Mouse (Mus musculus) common myeloid progenitor, adult 5-6 weeks (primary cell): ENCODE measurements around the gene Sik2. TPM values are rescaled to one million over a fixed set of nuclear protein-coding genes. Genes with fewer than 3 reads are reported as not detected.

ENCODE experiments used
- ATAC-seq: replicated peaks from 2 replicates; pipeline ENCODE4 v1.8.0; 2016; ENCODE audit warnings: low read depth, mild to moderate bottlenecking, moderate TSS enrichment, inconsistent platforms; ENCODE audit not compliant: poor library complexity, severe bottlenecking
- total RNA-seq: library from RNA; stranded (forward); fragments of 200-1000, 187-1606 nt; gene quantifications from 2 replicates; pipeline ENCODE4 v1.2.3, GENCODE M21; 2017

Sik2 gene
- total RNA-seq, 1 experiment from 2014 or later = 22.1 TPM

DNA sequence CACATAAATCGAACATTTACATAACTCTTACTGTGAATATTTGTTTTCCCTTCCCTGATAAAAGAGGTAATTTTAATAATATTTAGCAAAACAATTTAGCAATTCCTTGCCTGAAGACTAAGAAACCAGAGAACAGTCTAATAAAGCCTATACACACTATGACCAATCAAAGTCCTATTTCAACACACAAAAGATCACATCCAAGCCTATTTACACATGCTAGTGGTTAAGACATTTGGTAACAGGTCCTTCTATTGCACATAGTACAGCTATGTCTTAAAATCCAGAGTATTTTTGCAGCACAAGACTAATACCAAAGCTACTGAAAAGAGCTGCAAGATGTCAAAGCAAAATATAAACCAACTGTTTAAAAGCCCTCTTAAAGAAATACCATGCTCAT lies 4.8 kb downstream of the Sik2 start:
- no peak for ATAC-seq

- no peak for ATAC-seq
Observed at GRCm38 (mm10) chr9:50986677-50987076, 22.2 kb downstream of the Sik2 start.

GRCm38 (mm10) chr9:50986123-50986522 lies 22.8 kb downstream of the Sik2 start:
- ATAC-seq = no peak

DNA sequence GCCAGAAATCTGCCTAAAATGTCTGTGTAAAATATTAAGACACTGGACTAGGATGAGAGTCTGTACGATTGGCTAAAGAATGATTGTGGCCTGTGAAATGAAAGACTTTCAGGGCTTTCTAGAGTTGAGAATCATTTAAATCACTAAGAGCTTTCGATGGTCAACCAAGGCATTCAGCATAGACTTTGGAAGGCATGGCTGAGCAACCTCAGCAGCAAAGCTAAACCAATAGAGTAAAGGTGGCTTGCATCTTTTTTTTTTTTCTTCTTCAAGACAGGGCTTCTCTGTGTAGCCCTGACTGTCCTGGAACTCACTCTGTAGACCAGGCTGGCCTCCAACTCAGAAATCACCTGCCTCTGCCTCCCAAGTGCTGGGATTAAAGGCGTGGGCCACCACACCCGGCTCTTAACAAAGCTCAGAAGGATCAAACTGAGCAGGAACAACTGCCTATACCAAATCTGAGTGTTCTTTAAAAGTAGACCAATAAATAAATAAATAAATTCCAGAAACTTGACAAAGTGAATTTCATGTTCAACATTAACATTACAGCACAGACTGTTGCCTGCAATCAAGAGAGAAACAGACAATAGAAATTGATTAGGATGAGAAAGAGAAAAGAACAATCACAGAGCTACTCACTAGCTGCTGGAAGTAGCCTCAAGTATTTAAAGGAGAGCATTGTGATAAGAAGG lies 27.2 kb downstream of the Sik2 start:
- no peak for ATAC-seq

DNA sequence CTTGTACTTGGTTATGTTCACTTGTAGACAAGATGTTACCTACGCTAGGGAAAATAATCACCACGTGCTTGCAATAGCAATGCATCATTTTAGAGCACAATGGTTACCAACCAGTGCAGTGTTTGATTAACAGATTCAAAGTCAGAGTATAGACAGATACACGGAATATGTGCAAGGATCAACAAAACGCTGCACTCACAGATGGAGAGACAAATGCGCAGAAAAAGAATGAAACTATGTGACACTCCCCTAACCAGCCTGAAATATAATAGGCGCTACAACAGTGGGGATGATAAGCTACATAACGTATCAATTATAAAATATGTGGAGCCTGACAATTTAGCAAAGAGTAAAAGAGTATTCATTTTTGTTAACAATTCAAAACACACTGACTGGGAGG lies 34.2 kb downstream of the Sik2 start:
- ATAC-seq = no peak

DNA sequence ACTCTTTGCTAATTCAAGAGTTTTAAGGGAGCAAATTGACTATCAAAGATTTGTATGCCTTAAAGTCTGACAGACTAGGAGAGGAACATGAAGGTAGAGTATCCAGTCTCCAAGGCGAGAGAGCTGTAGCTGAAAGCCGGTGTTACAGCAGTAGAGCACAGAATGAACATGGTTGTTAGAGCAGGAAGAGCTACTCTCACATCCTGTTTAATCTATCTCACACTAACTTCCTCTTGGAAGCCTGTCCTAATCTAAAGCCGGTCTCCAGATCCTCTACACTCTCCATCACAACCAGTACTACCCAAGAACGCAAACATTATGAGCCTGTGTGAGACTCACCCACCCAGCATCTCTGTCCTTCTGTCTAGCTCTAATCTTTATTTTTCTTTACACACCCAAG lies 38.5 kb downstream of the Sik2 start:
- peak; percentile 81 for ATAC-seq

DNA sequence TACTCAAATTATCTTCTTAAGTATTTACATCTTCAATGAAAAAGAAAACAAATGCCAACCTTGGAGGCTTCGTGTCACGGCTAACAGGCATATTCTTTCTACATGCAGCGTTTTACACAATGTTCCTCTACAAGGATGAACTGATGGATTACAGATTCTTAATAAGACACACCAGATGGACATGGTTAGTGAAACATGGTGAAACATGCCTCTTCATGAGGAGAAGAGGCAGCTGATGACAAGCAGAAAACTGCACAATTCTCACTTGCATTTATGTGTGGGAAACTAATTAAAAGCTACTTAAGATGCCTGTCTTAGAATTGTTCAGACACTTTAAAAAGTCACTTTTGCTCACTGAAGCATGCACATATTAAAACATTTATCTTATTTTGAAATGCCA lies 39.6 kb downstream of the Sik2 start:
- no peak for ATAC-seq

DNA sequence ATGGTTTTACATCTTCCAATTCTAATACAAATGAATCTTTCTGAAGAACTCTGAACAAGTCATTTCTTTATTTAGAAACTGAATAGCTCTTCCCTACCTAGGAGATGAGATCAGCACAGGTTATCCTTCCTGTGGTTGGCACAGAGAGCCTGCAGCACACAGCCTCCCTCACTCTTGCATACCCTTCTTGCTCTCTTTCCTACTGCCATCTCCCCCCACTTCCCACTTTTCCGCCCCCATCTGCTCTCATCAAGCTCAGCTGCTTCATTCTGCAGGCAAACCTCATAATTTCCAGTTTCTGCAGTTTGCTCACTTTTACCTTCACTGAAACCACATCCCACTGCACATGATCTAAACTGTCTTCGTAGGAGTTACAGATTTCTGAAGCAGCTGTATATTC lies 42.6 kb downstream of the Sik2 start:
- no peak for ATAC-seq

- no peak for ATAC-seq
Observed at GRCm38 (mm10) chr9:50965392-50965791, 43.5 kb downstream of the Sik2 start.

GRCm38 (mm10) chr9:50964911-50965310 lies 44.0 kb downstream of the Sik2 start:
- 0 out of 2 replicates have a peak, but pooled peaks have one; percentile 39 for ATAC-seq

- ATAC-seq = no peak
Observed at GRCm38 (mm10) chr9:50957956-50958489, 50.9 kb downstream of the Sik2 start.

DNA sequence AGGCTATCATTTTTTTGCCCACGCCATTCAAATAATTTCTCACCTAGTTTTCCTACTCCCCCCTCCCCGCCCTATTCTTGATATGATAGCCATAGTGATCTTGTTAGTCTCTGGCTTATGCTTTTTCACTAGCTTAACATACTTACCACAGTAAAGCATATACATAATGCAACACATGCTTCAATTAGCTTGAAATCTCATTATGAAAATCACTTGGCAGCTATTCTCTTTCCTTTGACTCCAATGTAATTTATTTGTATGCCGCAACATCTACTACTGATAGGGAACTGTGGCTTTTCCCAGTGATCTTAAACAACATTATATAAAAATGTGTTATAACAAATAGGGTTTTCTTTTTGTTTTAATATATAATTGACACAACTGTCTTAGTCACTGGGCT lies 53.7 kb downstream of the Sik2 start:
- no peak for ATAC-seq

DNA sequence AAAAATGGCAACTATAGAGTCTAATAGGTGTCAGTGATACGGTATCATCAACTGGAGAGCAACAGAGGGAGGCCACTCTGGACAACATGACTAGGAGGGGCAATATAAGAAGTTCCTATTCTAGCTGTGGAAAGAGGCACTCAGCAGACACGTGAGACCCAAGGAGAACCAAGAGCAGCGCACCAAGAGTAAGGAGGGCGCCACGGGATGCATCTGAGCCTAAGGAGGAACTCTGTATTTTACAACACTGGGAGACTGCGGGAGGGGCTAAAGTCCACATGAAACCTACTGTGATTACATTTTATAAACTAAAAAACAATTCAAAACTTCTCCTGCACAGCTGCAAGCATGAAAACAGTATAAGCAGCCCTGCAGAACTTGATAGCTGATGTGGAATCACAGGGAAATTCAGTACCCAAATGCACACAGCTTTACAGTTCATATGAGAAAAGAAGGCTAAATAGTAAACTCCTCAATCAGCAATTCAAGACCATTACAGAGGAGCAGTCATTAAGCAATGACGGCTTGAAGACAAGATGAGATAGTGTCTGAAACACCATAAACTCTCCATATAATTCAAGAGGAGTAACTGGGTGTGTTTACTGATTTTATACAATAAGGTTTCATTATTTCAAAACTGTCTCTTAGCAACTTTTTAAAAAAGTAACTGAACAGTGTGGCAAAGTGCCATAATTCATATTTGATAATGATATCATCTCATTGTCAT lies 60.6 kb downstream of the Sik2 start:
- ATAC-seq = no peak

- ATAC-seq = peak; percentile 60
Observed at GRCm38 (mm10) chr9:50946338-50946737, 62.5 kb downstream of the Sik2 start.

- peak; percentile 68 for ATAC-seq
Observed at GRCm38 (mm10) chr9:50944826-50945225, 64.0 kb downstream of the Sik2 start.

- ATAC-seq = no peak
Observed at GRCm38 (mm10) chr9:50942711-50943110, 66.2 kb downstream of the Sik2 start.

DNA sequence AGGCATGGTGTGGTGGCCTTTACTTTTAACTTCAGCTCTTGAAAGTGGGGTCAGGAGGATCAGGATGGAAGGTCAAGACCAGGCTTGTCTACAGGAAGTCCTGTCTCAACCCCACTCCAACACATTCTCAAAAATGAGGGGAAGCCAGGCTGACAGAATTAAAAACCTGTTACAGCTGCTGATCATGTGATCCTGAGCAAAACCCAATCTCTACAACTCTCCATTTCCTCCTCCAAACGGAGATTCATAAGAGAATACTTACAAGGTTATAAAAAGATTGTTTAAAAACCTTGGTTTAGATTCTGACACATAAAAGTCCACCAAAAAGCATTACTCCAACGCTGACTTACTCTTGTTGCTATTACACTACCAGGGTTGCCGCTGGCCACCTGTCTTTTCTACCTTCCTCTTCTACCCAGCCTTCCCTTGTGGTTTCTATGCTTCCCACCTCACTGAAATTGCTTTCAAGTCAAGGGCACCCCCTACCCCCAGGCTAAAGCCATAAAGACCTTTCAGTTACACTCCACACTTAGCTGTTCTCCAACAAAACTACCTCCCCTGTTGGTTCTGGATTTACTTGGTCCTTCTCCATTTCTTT lies 67.0 kb downstream of the Sik2 start:
- no peak for ATAC-seq

DNA sequence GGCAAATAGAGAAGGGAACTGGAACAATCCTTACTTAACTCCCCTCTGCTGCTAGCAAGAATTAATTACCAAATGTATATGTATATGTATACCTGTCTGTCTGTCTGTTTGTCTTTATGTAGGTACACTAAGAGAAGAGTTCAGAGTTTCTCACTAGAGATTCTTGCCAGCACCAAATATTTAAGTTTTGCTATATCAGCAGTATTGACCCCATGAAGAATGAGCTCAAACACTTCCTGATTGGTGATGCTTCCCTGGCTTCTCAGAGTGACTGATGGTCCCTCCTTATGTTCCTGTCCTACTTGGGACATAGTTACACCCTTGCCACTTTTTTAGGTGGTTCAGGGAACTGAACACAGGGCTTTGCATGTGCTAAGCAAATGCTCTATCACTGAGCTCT lies 78.9 kb downstream of the Sik2 start:
- no peak for ATAC-seq

- no peak for ATAC-seq
Observed at GRCm38 (mm10) chr9:50925801-50926200, 83.1 kb downstream of the Sik2 start.

GRCm38 (mm10) chr9:50924454-50924853 lies 84.4 kb downstream of the Sik2 start:
- ATAC-seq = peak; percentile 65
